Mouse (Mus musculus): ENCODE results near the gene St3gal3.

The St3gal3 gene

GRCm38 (mm10) chr4:117926545-117927482, 207.9 kb downstream of the St3gal3 start:
- no peak for DNase-seq (ENCODE audit: low read depth)

- no peak for DNase-seq (ENCODE audit: low read depth)
Observed at GRCm38 (mm10) chr4:117924916-117925315, 209.8 kb downstream of the St3gal3 start.

GRCm38 (mm10) chr4:117923450-117923849, 211.3 kb downstream of the St3gal3 start:
- DNase-seq (ENCODE audit: low read depth) = peak; percentile 46

- no peak for DNase-seq (ENCODE audit: low read depth)
Observed at GRCm38 (mm10) chr4:117921358-117921757, 213.4 kb downstream of the St3gal3 start.

GRCm38 (mm10) chr4:117918762-117919161, 216.0 kb downstream of the St3gal3 start:
- no peak for DNase-seq (ENCODE audit: low read depth)

GRCm38 (mm10) chr4:117918261-117918660, 216.5 kb downstream of the St3gal3 start:
- peak; percentile 66 for DNase-seq (ENCODE audit: low read depth)

- no peak for DNase-seq (ENCODE audit: low read depth)
Observed at GRCm38 (mm10) chr4:117917847-117918246, 216.9 kb downstream of the St3gal3 start.

- no peak for DNase-seq (ENCODE audit: low read depth)
Observed at GRCm38 (mm10) chr4:117917402-117917801, 217.3 kb downstream of the St3gal3 start.

- peak; percentile 52 for DNase-seq (ENCODE audit: low read depth)
Observed at GRCm38 (mm10) chr4:117916386-117916785, 218.3 kb downstream of the St3gal3 start.

- no peak for DNase-seq (ENCODE audit: low read depth)
Observed at GRCm38 (mm10) chr4:117915489-117916105, 219.1 kb downstream of the St3gal3 start.

GRCm38 (mm10) chr4:117914591-117915442, 219.9 kb downstream of the St3gal3 start, which contains the start of gene Ipo13:
Gene Ipo13, minus strand, starts transcription at chr4:117914999.
- peak; percentile 95 for DNase-seq (ENCODE audit: low read depth)

GRCm38 (mm10) chr4:117914031-117914430, 220.7 kb downstream of the St3gal3 start:
- no peak for DNase-seq (ENCODE audit: low read depth)

GRCm38 (mm10) chr4:117913421-117913820, 221.3 kb downstream of the St3gal3 start:
- peak; percentile 65 for DNase-seq (ENCODE audit: low read depth)

- DNase-seq (ENCODE audit: low read depth) = peak; percentile 59
Observed at GRCm38 (mm10) chr4:117912685-117913273, 221.9 kb downstream of the St3gal3 start.

- no peak for DNase-seq (ENCODE audit: low read depth)
Observed at GRCm38 (mm10) chr4:117912131-117912561, 222.6 kb downstream of the St3gal3 start.

- no peak for DNase-seq (ENCODE audit: low read depth)
Observed at GRCm38 (mm10) chr4:117908834-117909453, 225.8 kb downstream of the St3gal3 start.

- DNase-seq (ENCODE audit: low read depth) = peak; percentile 68
Observed at GRCm38 (mm10) chr4:117906196-117906595, 228.5 kb downstream of the St3gal3 start.

- DNase-seq (ENCODE audit: low read depth) = no peak
Observed at GRCm38 (mm10) chr4:117904761-117905160, 230.0 kb downstream of the St3gal3 start.

GRCm38 (mm10) chr4:117904094-117904493, 230.6 kb downstream of the St3gal3 start:
- DNase-seq (ENCODE audit: low read depth) = no peak

GRCm38 (mm10) chr4:117898111-117898510, 236.6 kb downstream of the St3gal3 start:
- DNase-seq (ENCODE audit: low read depth) = no peak

GRCm38 (mm10) chr4:117896031-117896430, 238.7 kb downstream of the St3gal3 start:
- DNase-seq (ENCODE audit: low read depth) = no peak

Data from NIH3T3 (cell line).